Mouse (Mus musculus): ENCODE data around the gene Elob.

DNA sequence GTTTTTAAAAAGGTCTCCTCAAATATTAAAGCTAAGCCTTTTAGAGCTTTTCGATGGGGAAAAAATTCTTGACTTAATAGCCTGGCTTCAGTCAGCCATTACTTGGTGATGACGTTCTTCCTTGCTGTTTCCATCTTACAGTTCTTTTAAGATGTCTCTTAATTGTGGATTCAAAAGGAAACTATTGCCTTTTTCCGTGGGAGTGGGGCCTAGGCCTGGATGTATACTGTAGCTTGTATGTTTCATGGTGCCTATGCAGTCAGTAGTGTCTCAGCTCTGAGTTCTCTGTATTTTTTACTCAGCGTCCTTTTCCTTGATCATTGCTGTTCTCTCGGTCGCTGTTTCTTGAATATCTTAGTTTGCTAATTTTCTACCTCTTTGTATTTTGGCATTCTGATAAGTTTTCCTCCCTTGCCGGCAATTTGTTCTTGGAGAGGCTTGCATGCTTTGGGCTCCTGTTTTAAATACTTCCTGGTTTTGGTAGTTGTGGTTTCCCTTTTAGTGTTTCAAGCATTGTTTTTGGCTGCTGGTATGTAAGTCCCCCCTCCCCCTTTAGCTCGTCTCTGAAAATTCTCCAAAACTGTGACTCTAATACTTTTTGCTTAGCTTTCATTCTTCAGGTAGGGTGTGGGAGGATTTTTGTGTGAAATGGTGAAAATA lies 24.4 kb downstream of the Elob start:
- no peak for TF ChIP-seq CTCF (IDR thresholded peaks at IDR 0.05; ENCODE audit: borderline replicate concordance, extremely low read depth, insufficient read depth, insufficient read length)
- TF ChIP-seq POLR2A (IDR thresholded peaks at IDR 0.05; ENCODE audit: borderline replicate concordance, extremely low read depth, insufficient read depth, insufficient read length, poor library complexity, severe bottlenecking), result no peak
